Mouse (Mus musculus) cerebellum, adult 8-10 months (tissue): ENCODE measurements around the gene Fbxl15.
A peak's percentile ranks its signal among the peaks of the same experiment; 100 is the strongest.

Source experiments
- DNase-seq: peaks from one replicate; pipeline ENCODE4 v3.0.0; 2022

Gene Fbxl15

GRCm38 (mm10) chr19:46323716-46324115 is 4.3 kb upstream of the Fbxl15 start:
- no peak for DNase-seq

- DNase-seq = no peak
These were observed 3.6 kb upstream of the Fbxl15 start for GRCm38 (mm10) chr19:46324366-46324765.

- DNase-seq = no peak
These were observed 3.1 kb upstream of the Fbxl15 start for GRCm38 (mm10) chr19:46324918-46325317.

- DNase-seq = peak; percentile 62
These were observed 1.8 kb upstream of the Fbxl15 start for GRCm38 (mm10) chr19:46326019-46326755.

GRCm38 (mm10) chr19:46326756-46327305 is 1.2 kb upstream of the Fbxl15 start, which contains the start of gene Psd:
Gene Psd, minus strand, starts transcription at chr19:46327156.
- peak; percentile 79 for DNase-seq

- no peak for DNase-seq
These were observed 386 bp upstream of the Fbxl15 start for GRCm38 (mm10) chr19:46327531-46328064.

GRCm38 (mm10) chr19:46329031-46329641 is 1.2 kb downstream of the Fbxl15 start:
- no peak for DNase-seq

GRCm38 (mm10) chr19:46329951-46330350 is 2.0 kb downstream of the Fbxl15 start:
- peak; percentile 82 for DNase-seq

GRCm38 (mm10) chr19:46330696-46331095 is 2.7 kb downstream of the Fbxl15 start:
- no peak for DNase-seq

- no peak for DNase-seq
These were observed 3.3 kb downstream of the Fbxl15 start for GRCm38 (mm10) chr19:46331326-46331725.

- DNase-seq = no peak
These were observed 4.0 kb downstream of the Fbxl15 start for GRCm38 (mm10) chr19:46331936-46332335.

- no peak for DNase-seq
These were observed 4.8 kb downstream of the Fbxl15 start for GRCm38 (mm10) chr19:46332721-46333339.

GRCm38 (mm10) chr19:46333906-46334305 is 5.9 kb downstream of the Fbxl15 start:
- DNase-seq = peak; percentile 72

GRCm38 (mm10) chr19:46337719-46338330 is 9.8 kb downstream of the Fbxl15 start:
- DNase-seq = no peak

GRCm38 (mm10) chr19:46338331-46338936 is 10.4 kb downstream of the Fbxl15 start, which contains the start of gene Cuedc2:
Gene Cuedc2, minus strand, starts transcription at chr19:46338702.
- DNase-seq = peak; percentile 99

- DNase-seq = no peak
These were observed 10.9 kb downstream of the Fbxl15 start for GRCm38 (mm10) chr19:46338942-46339286.

- peak; percentile 53 for DNase-seq
These were observed 11.4 kb downstream of the Fbxl15 start for GRCm38 (mm10) chr19:46339287-46339971.

GRCm38 (mm10) chr19:46344710-46345419 is 16.9 kb downstream of the Fbxl15 start:
- DNase-seq = no peak

- no peak for DNase-seq
These were observed 19.2 kb downstream of the Fbxl15 start for GRCm38 (mm10) chr19:46347146-46347545.

- DNase-seq = no peak
These were observed 20.1 kb downstream of the Fbxl15 start for GRCm38 (mm10) chr19:46347936-46348668.
